Mouse (Mus musculus) kidney, postnatal 10 days (tissue): ENCODE measurements around the gene Setdb1.
A peak's percentile ranks its signal among the peaks of the same experiment; 100 is the strongest.

Source experiments
- DNase-seq: peaks from one replicate; pipeline ENCODE4 v3.0.0; 2021; ENCODE audit warnings: mixed read lengths

Setdb1 gene

DNA sequence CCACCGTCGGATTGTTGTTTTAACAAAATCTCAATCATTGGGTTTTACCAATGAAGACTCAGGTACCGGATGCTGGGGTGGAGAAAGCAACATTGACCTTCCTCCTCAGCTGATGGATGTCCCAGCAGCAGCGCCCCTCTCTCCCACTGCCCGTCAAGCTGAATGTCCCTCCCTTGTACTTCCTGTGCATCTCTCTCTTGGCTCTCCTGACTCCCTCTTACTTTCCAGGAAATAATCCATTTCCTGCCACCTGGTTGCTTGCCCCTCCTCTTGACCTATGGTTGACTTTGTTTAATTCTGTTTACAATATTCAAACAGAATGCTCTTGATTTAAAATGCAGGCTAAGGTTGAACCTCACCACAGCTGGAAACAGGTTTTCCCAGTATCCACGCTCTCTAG lies 66.8 kb downstream of the Setdb1 start:
- no peak for DNase-seq

DNA sequence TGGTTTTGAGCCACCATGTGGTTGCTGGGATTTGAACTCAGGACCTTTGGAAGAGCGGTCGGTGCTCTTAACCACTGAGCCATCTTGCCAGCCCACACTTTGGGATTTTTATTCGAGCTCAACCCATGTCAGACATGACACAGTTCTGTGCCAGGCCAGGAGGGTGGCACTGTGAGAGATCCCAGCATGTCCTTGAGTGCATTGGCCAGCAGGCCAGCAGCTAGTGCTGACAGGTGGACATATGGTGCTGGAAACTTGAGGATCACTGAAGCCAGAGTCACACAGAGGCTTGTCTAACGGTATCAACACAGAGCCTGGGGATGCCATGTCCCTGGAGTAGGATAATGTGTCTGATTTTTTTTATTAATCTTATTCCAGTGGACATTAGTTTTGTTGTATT lies 67.6 kb downstream of the Setdb1 start:
- no peak for DNase-seq

GRCm38 (mm10) chr3:95287541-95287940 lies 69.5 kb downstream of the Setdb1 start:
- peak; percentile 49 for DNase-seq

- no peak for DNase-seq
These were observed 70.5 kb downstream of the Setdb1 start for GRCm38 (mm10) chr3:95286510-95286909.

- DNase-seq, result no peak
These were observed 71.0 kb downstream of the Setdb1 start for GRCm38 (mm10) chr3:95286011-95286410.

DNA sequence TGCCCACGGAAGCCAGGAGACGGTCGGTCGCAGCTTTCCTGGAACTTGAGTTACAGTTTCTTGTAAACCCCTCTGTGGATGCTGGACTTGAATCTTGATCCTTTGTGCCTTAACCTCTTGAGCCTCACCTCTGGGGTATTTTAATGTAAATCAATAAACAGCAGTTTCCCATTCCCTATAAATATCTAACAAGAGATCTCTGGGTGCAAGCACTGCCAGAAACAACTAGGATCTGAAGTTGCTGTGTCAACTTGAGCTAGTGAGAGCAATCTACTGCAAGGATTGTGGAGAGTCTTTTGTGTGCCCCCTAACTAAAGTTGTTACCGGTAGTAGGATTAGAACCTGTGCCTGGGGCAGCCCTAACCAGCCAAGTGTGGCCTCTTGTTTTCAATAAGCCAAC lies 71.6 kb downstream of the Setdb1 start:
- DNase-seq, result no peak

DNA sequence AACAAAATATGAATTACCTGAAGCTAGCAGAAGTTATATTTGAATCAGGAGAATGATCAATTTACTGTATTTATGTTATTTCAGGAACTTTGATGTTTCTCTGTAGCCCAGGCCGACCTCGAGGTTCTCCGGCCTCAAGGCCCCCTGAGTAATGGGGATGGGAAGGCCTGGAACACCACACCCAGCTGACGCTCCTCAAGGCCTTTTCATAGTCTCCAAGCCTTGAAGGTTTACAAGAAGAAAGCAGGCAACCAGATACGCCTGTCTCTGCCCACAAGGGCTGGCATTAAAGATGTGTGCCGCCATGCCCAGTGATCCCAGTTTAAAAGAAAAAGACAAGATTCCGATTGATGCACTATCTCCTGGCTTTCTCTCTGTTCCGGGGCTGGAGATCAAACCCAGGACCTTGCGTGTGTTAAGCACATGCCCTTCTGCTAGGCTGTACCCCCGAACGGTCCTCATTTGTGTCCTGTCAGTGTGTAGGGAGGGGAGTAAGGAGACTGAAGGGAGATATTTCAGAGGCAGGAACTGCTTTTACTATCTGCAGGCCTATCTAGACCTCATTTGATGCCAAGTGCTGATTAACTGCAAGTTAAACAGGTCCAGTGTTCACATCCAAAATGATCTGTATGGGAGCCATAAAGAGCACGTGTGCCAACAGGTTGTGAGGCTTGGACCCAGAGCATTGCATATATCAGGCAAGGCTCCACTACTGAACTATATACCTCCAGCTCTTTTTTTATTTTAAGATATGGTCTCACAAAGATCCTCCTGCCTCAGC lies 72.3 kb downstream of the Setdb1 start:
- DNase-seq, result no peak

DNA sequence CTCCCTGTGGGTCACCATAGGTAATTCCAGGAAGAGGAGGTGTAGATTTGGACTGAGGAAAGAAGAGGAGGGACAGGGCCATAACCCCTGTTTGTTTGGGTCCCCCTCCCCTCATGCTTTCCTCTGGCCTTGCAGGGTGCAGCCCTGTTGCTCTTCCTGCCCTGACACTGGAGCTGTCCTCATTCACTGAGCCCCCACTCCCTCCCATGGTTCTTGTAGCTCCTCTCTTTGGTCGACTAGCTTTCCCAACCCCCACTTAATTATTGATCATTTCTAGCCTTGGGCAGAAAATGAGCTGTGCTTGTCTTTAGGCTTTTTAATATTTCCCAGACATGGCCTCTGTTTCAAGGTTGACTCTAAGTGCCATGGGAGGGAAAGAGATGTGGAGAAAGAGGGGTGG lies 72.9 kb downstream of the Setdb1 start:
- DNase-seq, result no peak

DNA sequence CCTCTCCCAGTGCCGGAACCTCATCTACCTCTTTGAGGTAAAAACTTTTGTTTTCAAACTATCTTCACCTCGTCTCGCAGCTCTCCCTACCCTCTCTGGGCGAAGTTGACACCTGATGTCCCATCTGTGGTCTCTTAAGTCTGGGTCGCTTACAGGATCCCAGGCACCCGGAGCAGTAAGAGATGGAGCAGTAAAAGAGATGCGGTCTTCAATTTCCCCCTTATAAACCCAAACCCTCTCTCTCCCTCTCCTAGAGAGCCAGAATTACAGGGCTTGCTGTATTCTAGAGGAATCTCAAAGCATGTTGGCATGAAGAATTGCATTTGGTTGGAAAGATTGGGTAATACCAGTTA lies 73.4 kb downstream of the Setdb1 start:
- no peak for DNase-seq

- DNase-seq, result peak; percentile 89
These were observed 74.0 kb downstream of the Setdb1 start for GRCm38 (mm10) chr3:95282865-95283588.

- peak; percentile 49 for DNase-seq
These were observed 74.6 kb downstream of the Setdb1 start for GRCm38 (mm10) chr3:95282381-95282864.

DNA sequence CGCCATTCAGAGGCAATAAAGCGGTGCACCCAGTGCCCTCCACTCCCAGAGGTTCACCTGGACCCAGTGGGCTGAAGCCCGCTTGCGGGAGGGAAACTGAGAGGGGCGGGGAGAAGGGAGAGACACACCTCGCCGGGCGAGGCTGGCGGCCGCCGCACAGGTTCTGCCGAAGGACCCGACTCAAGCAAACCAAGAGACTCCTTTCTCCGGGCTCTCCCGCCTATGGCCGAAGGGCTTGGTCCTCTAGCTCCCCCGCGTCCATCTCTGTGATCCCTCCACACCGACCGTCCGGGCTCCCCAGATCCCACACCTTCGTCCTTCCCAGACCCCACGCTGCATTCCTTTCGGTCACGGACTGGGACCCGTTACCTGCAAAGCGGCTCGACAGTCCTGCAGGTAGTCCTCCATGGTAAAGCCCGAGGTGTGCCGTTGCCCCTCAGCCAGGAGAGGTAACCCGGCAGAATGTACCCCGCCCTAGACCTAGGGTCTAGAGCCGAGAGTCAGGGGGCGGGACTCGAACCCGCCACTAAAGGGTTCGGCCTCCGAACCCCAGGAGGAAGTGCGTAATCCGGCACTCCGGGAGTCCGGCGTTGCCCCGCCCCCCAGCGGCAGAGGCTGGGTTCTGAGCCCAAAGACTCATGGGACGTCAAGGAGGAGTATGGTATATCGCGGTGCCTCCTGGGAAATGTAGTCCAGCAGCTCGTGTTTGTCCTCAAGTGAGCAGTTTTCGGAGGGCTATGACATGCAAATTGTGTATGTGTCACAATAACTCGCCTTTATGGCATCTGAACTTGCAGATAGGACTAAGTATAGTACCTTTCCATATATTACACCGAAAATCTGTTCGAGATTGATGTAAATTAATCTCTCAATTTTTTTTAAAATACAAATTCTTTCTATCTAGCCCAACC lies 75.5 kb downstream of the Setdb1 start, which contains the start of the genes Mindy1 and Prune1:
Mindy1 (plus strand) TSS at position 130 of the 911 bp plus-strand sequence.
Prune1 (minus strand) TSS at position 861 of the 911 bp plus-strand sequence.
- peak; percentile 100 for DNase-seq

- DNase-seq, result peak; percentile 59
These were observed 76.3 kb downstream of the Setdb1 start for GRCm38 (mm10) chr3:95280747-95281146.

DNA sequence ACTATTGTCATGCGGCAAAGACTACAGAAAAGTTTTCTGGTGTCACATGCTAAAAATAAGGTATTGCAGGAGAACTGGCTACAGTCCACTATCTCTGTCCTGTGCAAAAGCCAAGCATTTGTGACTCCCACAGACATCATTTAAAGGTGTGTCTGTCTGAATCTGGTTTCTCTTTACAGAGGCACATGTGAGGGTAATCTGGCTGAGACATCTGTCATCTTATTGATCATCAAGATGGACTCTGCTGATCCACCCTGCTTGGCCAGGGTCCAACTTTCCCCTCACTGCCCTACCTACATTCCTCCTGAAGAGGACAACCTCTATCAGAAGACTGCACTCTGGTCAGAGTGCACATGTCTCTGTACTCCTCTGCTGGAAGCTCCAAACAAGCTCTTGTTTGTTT lies 79.9 kb downstream of the Setdb1 start:
- peak; percentile 53 for DNase-seq

- no peak for DNase-seq
These were observed 80.5 kb downstream of the Setdb1 start for GRCm38 (mm10) chr3:95276428-95276934.

- no peak for DNase-seq
These were observed 81.8 kb downstream of the Setdb1 start for GRCm38 (mm10) chr3:95275161-95275560.

DNA sequence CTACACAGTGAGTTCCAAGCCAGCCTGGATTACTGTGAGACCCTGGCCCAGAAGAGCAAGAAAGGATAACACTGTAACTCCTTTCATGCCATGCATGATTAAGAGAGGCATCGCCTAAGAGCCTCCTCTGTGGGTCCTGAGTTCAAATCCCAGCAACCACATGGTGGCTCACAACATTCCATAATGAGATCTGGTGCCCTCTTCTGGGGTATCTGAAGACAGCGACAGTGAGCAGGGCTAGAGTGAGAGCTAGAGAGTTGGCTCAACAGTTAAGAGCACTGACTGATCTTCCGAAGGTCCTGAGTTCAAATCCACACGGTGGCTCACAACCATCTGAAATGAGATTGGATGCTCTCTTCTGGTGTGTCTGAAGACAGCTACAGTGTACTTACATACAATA lies 82.5 kb downstream of the Setdb1 start:
- no peak for DNase-seq
